Mouse (Mus musculus) hindbrain, embryonic 15.5 days (tissue): ENCODE measurements around the gene Papolg. TPM values are rescaled to one million over a fixed set of nuclear protein-coding genes. Genes with fewer than 3 reads are reported as not detected.

ENCODE experiments used
- ATAC-seq: fragments of 200-750 bp; cut with Nextera tagmentation; 2 replicates; pipeline ENCODE4 v1.8.0; 2017; ENCODE audit warnings: low read depth, moderate number of reproducible peaks, moderate TSS enrichment; ENCODE audit not compliant: low FRiP score
- H3K27ac ChIP-seq: fragments of 300-500 bp; sonication (generic); replicated peaks from 2 replicates; pipeline ENCODE4 v1.5.1; 2015; ENCODE audit warnings: mild to moderate bottlenecking, inconsistent platforms
- H3K27me3 ChIP-seq: fragments of 300-500 bp; sonication (generic); 2 replicates; pipeline ENCODE4 v1.6.1; 2015; ENCODE audit warnings: control low read depth, inconsistent platforms
- H3K36me3 ChIP-seq: fragments of 300-500 bp; sonication (generic); 2 replicates; pipeline ENCODE4 v1.6.1; 2015; ENCODE audit warnings: control low read depth, inconsistent platforms
- H3K4me1 ChIP-seq: fragments of 300-500 bp; sonication (generic); replicated peaks from 2 replicates; pipeline ENCODE4 v1.6.1; 2015; ENCODE audit warnings: control low read depth, inconsistent platforms
- H3K4me2 ChIP-seq: fragments of 300-500 bp; sonication (generic); 2 replicates; pipeline ENCODE4 v1.6.1; 2015; ENCODE audit warnings: moderate library complexity, mild to moderate bottlenecking, inconsistent platforms
- H3K4me3 ChIP-seq: fragments of 300-500 bp; sonication (generic); 2 replicates; pipeline ENCODE4 v1.5.1; 2015; ENCODE audit warnings: mild to moderate bottlenecking, inconsistent platforms
- H3K9ac ChIP-seq: fragments of 300-500 bp; sonication (generic); 2 replicates; pipeline ENCODE4 v1.6.1; 2015; ENCODE audit warnings: inconsistent platforms
- H3K9me3 ChIP-seq: fragments of 300-500 bp; sonication (generic); 2 replicates; pipeline ENCODE4 v1.6.1; 2016; ENCODE audit warnings: control low read depth, inconsistent platforms
- WGBS: fragments of 180-500 bp; shearing (Covaris S2); methylation state at CpG from one replicate; pipeline ENCODE4 v1.1.7; 2015; 5-methylcytosine and 5-hydroxymethylcytosine counted together
- polyA plus RNA-seq: library from polyadenylated mRNA; unstranded; fragments of >200 nt; fragmentation: Nextera tagmentation; extraction: Ambion mirVana; gene quantifications from 2 replicates; pipeline ENCODE4 v1.2.1, GENCODE M21; 2015

Gene Papolg
- polyA plus RNA-seq, 1 experiment from 2014 or later, result 18.6 TPM

DNA sequence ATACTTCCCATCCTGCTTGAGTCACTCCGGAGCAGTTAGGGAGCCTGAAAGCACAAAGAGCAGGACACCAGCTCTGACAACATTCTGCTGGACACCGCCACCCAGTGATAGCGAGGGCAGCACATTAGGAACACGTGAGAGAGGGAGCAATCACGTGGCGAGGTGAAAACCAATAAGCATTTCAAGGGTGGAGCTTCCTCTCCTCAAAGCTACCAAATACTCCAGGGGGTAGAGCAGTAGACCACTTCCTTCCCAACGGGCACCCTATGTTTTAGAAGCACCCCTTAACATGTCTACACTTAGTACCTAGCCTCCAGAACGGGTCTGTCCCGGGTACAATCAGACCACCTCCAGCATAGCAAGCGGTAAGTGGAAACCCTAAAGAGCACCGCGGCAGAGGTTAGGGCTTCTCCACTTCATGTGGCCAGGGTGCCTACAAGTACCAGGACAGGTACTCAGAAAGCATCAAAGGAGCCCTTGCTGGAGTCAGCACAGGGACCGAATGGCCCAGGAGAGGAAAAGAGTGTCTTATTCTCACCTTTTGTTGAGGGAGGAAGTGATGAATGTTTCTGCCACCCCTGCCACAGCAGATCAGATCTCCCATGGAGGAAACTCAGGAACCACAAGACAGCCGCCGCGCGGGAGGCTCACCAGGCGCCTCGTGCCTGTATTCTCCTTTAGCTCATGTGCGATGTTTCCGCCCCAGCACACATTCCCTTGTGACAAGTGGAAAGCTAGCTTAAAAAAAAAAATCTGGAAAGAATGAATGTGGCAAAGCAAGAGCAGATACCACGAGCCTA is 48.8 kb downstream of the Papolg start:
- no peak overlapping the region for H3K4me3 ChIP-seq
- 69% methylated on average over 22 of the region's 22 CpGs for WGBS
- ATAC-seq, result no peak
- H3K27me3 ChIP-seq, result no peaks in the 10 kb centered on the region
- H3K9me3 ChIP-seq, result no peaks in the 10 kb centered on the region
- H3K36me3 ChIP-seq, result no peaks in the 10 kb centered on the region
- no peak overlapping the region for H3K4me2 ChIP-seq
- no peak overlapping the region for H3K9ac ChIP-seq
- no peak overlapping the region for H3K27ac ChIP-seq
- H3K4me1 ChIP-seq, result no peaks in the 10 kb centered on the region

- no peak for ATAC-seq
- no peak overlapping the region for H3K9ac ChIP-seq
- H3K27ac ChIP-seq, result no peak overlapping the region
- 76% methylated on average over 3 of the region's 3 CpGs for WGBS
- no peaks in the 10 kb centered on the region for H3K4me1 ChIP-seq
- H3K9me3 ChIP-seq, result no peaks in the 10 kb centered on the region
- H3K36me3 ChIP-seq, result no peaks in the 10 kb centered on the region
- no peak overlapping the region for H3K4me2 ChIP-seq
- H3K4me3 ChIP-seq, result no peak overlapping the region
- H3K27me3 ChIP-seq, result no peaks in the 10 kb centered on the region
These were observed 71.8 kb downstream of the Papolg start for GRCm38 (mm10) chr11:23823244-23823643.

- Histone ChIP-seq H3K9me3 (no peaks in the 10 kb centered on the region), H3K4me2 (no peak overlapping the region), H3K27ac (no peak overlapping the region), H3K4me1 (no peaks in the 10 kb centered on the region), H3K27me3 (no peaks in the 10 kb centered on the region), H3K4me3 (no peak overlapping the region), H3K9ac (no peak overlapping the region), H3K36me3 (no peaks in the 10 kb centered on the region)
- WGBS, result 94% methylated on average over 2 of the region's 2 CpGs
- ATAC-seq, result no peak
These were observed 73.4 kb downstream of the Papolg start for GRCm38 (mm10) chr11:23821652-23822051.

- 84% methylated on average over 2 of the region's 2 CpGs for WGBS
These were observed 74.1 kb downstream of the Papolg start for GRCm38 (mm10) chr11:23820977-23821376.

DNA sequence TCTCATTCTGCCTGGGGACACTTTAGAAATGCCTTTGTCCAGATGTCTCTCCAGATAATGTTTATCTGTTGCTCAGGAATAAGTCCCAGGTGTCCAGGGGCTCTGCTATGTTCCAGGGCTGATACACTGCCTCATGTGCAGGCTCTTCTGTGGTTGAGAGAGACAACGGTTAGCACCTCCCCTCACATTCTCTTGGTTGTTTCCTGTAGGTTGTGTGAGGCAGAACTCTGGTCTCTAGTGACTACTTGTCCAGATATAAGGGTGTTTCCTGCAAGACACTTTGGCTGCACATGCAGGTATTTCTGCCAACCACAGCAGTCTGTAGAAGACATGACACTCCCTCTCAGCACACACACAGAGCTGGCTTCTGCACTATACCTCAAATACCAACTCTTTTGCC is 76.3 kb downstream of the Papolg start:
- Histone ChIP-seq H3K4me3 (no peak overlapping the region), H3K9me3 (no peaks in the 10 kb centered on the region), H3K4me1 (no peaks in the 10 kb centered on the region), H3K27ac (no peak overlapping the region), H3K9ac (no peak overlapping the region), H3K4me2 (no peak overlapping the region), H3K36me3 (no peaks in the 10 kb centered on the region), H3K27me3 (no peaks in the 10 kb centered on the region)
- no peak for ATAC-seq
- WGBS, result 88% methylated on average over 1 of the region's 1 CpGs

More at GRCm38 (mm10) chr11:23820977-23821376, 74.1 kb downstream of the Papolg start:
- Histone ChIP-seq H3K27ac (no peak overlapping the region), H3K36me3 (no peaks in the 10 kb centered on the region), H3K27me3 (no peaks in the 10 kb centered on the region), H3K9me3 (no peaks in the 10 kb centered on the region), H3K4me1 (no peaks in the 10 kb centered on the region), H3K4me3 (no peak overlapping the region), H3K4me2 (no peak overlapping the region), H3K9ac (no peak overlapping the region)
- no peak for ATAC-seq

Other genes with a start within 250 kb of the Papolg start
- gene Pus10, start 229.6 kb downstream of the Papolg start, polyA plus RNA-seq, result 10.9 and 12.0 TPM in 2 replicates
- gene Pex13, start 229.3 kb downstream of the Papolg start, polyA plus RNA-seq, result 31.6 TPM in 2 replicates
- gene Rel, start 124.3 kb downstream of the Papolg start, polyA plus RNA-seq, result 0.41 and 0.60 TPM in 2 replicates
- not detected in 2 replicates for gene A830031A19Rik, start 179.8 kb upstream of the Papolg start, polyA plus RNA-seq
- 93.1 and 116 TPM in 2 replicates for gene Bcl11a, start 182.8 kb upstream of the Papolg start, polyA plus RNA-seq